Mouse (Mus musculus) frontal cortex, postnatal 25 days (tissue): ENCODE data around the gene Fam198b.

Source experiments
- DNase-seq, 2 experiments: peaks; one replicate each; pipeline ENCODE4 v3.0.0; 2022; ENCODE audit warnings: low spot score in 2 of 2

Gene Fam198b

GRCm38 (mm10) chr3:79884305-79884704, at the start of gene Fam198b:
Gene Fam198b, plus strand, starts transcription at chr3:79884533.
- DNase-seq, result no peak

DNA sequence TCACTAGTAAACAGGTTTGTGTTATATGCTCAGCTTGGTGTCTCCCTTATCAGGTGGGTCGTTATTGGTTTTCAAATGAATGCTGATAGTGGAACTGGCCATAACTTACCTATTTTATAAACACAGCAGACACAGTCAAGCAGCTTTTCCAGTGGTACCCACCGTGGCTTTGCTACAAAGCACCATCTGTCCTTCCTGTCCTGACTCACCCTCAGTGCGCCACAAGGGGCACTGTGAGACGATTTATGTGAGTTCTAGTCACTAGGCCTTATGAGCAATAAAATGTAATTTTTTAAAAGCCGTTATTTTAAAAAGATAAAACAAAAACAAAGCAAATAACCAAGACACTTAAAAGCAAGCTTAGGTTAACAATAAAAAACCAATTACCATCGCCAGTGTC, 45.6 kb upstream of the Fam198b start:
- DNase-seq, result no peak

DNA sequence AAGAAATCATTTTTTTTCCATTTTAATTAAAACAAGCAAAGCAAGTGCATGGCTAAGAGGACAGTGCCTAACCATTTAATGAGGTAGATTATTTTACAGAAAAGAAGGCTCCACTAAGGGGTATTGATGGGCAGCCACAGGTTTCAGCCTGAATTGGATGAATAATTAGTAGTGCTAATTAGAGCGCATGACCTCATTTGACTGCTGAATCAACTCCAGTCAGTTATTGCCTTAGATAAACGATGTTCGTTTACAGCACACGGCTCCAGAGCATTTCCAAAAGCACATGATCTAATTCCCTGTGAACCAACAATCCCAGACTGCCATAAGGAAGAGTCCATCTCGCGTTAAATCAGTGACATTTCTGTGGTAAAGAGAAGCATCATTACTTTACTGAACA, 42.9 kb upstream of the Fam198b start:
- no peak for DNase-seq

DNA sequence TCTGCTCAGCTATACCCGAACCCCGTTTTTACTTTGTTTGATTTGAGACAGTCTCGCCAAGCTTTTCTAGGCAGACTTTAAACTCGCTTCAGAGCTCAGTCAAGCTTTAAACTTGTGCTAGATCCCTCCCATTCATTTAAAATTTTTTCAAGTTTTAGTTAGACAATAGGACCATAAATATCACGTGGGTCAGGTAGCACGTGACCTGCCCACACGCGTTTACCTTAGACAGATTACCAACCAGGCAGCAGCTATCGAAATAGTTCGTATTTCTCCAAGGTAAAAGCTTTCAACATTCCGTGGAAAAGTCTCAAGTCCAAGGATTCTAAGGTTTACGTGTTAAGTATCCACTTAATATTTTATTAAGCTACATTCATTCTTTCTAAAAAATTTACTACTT, 42.2 kb upstream of the Fam198b start:
- DNase-seq, result no peak

GRCm38 (mm10) chr3:79842616-79843016, 41.7 kb upstream of the Fam198b start:
- peak; percentile 36 to 44 for DNase-seq

GRCm38 (mm10) chr3:79843999-79844398, 40.3 kb upstream of the Fam198b start:
- no peak for DNase-seq

DNA sequence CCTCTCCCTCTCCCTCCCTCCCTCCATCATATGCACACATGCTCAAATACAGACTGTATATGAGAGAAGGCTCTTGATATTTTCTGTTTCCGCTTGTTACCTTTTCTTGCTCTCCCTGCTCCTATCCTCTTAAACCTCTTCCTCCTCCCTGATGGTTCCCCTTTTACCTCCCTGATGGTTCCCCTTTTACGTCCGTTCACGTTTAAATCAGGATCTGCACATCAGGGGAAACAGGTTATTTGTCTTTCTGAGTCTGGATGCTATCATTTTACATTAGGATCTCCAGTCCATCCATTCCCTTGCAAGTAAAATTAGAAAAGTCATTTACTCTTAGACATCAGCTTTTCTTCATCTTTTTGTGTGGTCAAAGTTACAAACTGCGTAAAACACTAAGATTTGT, 37.7 kb upstream of the Fam198b start:
- DNase-seq, result no peak

GRCm38 (mm10) chr3:79848841-79849240, 35.5 kb upstream of the Fam198b start:
- no peak for DNase-seq

DNA sequence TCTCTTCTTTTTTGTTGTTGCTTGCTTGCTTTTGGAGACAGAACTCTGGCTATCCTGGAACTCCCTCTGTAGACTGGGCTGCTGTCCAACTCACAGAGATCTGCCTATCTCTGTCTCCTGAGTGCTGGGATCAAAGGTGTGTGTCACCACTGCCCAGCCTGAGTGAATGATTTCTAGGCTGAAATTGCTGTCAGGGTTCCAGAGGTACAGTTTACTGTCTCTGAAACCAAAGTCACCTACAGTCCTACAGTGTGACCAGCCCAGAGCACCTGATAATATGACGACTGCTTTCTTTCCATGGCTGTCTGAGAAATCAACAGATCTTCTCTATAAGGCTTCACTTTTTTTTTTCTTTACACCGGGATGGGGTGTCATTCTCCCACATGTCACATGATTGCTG, 34.7 kb upstream of the Fam198b start:
- no peak for DNase-seq

GRCm38 (mm10) chr3:79850656-79851055, 33.7 kb upstream of the Fam198b start:
- DNase-seq, result no peak

DNA sequence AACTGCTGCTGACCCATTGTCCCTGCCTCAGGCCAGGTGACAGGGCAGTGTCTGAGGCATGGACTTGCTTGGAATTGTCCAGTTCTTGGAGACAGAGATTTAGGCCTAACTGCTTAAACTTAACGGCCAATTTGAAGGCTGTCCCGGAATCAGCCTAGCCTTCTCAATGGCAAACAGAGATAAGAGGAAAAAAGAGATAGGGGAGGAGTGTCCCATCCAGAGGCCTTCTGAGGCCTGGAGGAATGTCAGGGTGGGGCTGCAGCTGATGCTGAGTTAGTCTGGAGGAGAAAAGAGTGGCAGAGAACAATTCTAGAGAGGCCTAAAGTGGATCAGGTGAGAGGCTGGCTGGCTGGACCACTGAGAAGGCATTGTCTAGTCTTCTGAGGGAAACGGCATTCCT, 32.2 kb upstream of the Fam198b start:
- DNase-seq, result no peak

GRCm38 (mm10) chr3:79852654-79853166, 31.6 kb upstream of the Fam198b start, which contains the start of gene Tmem144:
Gene Tmem144, minus strand, starts transcription at chr3:79852773.
- DNase-seq, result no peak

DNA sequence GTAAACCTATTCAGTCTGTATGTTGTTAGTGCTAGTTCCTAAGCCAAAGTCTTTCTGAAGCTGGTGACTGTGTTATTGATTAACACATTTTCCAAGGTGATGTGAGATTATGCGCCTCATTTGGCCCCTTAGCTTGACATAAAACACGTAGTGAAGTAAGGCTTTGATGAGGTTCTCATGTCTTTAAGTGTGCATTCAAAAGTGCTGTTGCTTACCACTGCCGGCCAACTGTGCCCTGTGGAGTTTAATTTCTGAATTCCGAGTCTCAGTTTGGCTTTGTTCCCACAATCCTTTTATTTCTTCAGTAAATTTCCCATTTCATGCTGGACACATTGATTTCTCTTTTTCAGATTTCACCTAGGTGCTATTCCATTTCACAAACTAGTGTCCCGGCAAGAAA, 26.6 kb upstream of the Fam198b start:
- no peak for DNase-seq

- no peak for DNase-seq
These were observed 26.1 kb upstream of the Fam198b start for GRCm38 (mm10) chr3:79858221-79858620.

DNA sequence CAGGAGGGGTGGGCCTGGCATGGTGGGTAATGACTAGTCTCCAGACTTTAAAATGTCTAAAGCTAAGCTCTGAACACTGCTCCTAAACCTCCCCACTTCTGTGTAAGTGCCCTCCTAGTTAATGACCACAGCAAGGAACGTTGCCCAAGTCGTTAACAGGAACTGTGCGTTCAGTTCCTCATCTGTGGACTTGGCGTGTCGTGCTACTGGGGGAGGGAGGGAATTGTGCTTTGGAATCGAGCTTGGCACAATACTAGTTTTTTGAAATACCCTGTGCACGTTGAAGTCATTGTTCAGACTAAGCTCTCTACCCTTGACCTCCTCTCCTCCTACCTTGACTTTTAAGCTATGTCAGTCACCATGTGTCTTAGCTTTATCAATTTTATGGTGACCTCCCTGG, 19.5 kb upstream of the Fam198b start:
- DNase-seq, result no peak

DNA sequence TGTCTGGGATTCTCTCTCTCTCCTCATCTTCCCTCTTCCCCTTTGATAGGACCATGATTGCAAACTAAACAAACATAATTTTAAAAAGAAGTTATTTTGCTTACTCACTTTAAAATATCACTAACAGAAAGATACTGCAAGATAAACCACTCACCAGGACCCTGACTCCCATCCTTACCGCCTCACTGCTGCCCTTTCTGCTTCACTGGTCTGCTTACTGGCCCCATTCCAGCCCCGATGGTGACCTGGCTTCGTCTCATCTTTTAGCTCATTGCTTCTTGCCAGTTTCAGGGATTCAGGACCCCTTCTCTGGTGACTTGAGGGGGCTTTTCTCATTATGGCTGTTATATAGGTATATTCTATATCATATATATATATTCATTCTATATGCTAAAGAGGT, 18.2 kb upstream of the Fam198b start:
- no peak for DNase-seq

DNA sequence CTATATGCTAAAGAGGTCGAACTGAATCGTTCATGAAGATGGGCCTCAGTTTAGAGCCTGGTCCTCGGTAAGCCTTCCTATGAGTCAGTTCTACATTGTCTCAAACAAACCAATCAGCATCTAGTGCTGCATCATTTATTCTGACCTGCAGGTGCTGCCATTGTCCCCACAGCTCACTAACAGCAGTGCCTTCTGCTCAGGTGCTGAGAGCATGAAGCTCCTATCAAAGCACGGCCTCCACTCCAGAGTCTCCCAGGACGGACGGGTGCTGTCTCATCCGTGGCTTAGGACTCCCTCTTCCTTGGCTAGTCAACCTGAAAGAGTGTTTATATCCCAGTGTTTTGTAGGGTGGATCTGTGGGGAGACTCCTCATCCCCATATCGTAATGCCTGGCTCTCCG, 17.8 kb upstream of the Fam198b start:
- DNase-seq, result no peak

GRCm38 (mm10) chr3:79867121-79867709, 17.1 kb upstream of the Fam198b start:
- DNase-seq, result no peak

GRCm38 (mm10) chr3:79875471-79875870, 8.9 kb upstream of the Fam198b start:
- DNase-seq, result no peak

- no peak for DNase-seq
These were observed 6.0 kb upstream of the Fam198b start for GRCm38 (mm10) chr3:79878350-79878749.

GRCm38 (mm10) chr3:79879246-79879645, 5.1 kb upstream of the Fam198b start:
- DNase-seq, result no peak

GRCm38 (mm10) chr3:79881645-79882044, 2.7 kb upstream of the Fam198b start:
- DNase-seq, result no peak

DNA sequence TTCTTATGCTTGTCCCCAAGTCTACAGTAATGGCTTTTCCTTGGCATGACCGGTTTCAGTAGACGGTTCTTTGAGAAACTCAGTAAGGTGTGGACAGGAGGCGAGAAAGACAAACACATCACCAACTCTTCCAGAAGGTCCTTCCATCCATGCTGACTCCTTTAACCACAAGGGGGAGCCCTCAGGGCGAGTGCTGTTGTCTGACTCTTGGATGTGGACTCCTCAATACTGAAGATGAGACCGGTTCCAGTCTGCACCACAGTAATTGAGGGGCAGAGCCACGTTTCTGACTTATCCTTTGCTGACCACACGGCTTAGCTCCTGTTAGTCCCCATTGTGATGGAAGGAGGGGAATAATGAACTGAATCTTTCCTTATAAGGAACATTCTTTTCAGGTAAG, 1.2 kb upstream of the Fam198b start:
- DNase-seq, result peak; percentile 51 to 69

DNA sequence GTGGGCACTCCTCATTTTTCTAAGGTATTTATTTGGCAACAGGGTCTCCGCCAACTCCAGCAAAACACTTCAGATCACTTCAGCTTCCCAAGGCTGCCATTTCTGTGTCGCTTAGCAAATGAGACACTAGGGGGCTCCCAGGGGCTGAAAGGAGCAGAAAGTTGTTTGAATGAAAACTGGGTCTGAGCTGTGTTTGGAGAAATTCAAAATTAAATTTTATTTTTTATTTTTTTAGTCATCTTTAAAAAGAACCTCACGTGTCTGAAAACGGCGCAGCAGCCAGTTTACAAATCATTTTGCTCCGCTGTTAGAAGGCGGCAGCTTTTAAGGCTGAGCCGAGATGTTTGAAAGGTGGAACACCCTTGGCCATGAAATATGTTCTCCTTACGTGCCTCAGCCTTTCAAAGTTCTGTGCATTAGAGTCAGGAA, 442 bp downstream of the Fam198b start:
- DNase-seq, result peak; percentile 58 to 67
